Mouse (Mus musculus) T-helper 2 cell (primary cell): ENCODE results near the gene Emp2.

Experiments
- in situ Hi-C: fragments of 300-600 bp; cut with MboI, MseI; formaldehyde crosslinking; loops from one replicate; pipeline ENCODE4 v1.15.1; 2025; ENCODE audit warnings: high pct_unique_total_duplicates

Emp2 gene

GRCm38 (mm10) chr16:10313646-10314088 lies at the start of gene Emp2:
Gene Emp2, minus strand, starts transcription at chr16:10313968.
- in situ Hi-C loops, result no loop called here

GRCm38 (mm10) chr16:10363061-10363460 lies 49.3 kb upstream of the Emp2 start:
- in situ Hi-C loops, result no loop called here

DNA sequence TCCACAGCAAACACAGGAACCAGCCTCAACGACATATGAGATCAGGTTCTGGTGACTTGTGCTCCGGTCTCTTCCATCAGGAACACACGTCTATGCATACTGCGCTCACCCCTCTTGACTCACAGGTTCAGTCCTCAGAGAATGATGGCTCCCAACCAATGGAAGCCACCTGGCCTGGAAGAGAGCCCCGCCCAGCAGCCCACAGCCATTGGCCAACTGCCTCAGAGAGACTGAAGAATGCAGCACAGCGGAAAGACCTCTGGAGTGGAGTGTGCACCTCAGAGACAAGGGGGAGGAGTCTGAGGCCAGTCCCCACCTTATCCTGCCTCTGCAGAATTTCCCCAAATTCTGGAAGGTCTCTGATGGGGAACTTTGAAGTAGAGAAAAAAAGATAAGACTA lies 45.5 kb upstream of the Emp2 start:
- in situ Hi-C loops, result no loop called here

DNA sequence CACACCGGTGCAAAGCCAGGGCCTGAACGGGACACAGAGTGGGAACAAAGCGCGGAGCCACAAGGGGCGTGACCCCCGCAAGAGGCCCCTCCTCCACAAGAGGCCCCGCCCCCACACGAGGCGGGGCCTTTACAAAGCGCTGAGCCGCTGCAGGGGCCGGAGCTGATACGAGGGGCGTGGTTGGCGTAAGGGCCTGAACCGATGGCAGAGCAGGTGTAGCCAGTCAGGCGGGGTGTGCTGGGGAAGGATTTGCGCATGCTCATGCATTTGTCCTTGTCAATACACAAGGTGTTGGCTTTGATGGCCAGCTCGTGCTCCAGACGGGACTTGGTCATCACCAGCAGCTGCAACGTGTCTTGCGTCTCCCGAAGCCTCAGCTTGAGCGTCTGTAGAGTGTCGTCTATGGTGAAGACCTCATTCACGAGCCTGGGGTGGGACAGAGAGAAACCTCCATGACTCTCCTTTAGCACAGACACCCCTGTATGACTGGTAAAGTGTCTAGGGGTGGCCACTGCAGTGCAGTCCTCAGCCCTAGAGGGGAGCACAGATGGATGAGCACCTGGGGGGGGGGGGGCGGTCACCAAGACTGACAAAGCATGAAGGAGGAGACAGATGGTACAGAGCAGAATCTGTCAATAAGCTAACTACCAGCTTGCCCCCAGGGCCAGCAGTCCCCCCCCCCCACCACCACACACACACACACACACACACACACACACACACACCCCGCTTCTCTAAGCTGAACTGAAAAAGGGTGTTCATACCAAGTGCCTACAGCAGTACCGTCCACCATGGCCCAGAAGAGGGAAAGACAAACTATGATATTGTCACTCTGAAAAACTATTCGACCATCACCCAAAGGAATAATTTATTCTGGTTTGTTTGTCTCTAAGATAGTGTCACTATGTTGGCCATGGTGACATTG lies 44.5 kb upstream of the Emp2 start:
- in situ Hi-C loops, result no loop called here

GRCm38 (mm10) chr16:10355004-10355403 lies 41.2 kb upstream of the Emp2 start:
- in situ Hi-C loops, result no loop called here

- in situ Hi-C loops, result loop anchor here (5.0 kb wide), 1 partner anchor 36 kb away; no protein-coding TSS in a partner anchor
Observed at GRCm38 (mm10) chr16:10351050-10351636, 37.4 kb upstream of the Emp2 start.

DNA sequence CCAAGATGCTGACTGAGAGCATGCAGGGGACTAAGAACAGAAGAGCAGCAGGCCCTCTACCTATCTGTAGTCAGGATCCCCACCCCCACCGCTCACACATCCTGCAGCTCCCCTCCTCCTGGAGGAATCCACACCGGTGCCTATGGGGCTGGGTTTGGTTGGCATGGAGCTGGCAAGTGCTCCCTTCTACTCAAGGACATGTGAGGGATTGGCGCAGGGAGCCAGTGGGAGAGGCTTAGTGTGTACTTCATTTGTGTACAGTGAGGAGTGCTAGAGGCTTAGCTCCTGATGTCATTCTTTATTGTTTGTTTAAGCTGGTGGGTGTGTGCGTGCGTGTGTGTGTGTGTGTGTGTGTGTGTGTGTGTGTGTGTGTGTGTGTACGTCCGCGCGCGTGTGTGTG lies 36.1 kb upstream of the Emp2 start:
- in situ Hi-C loops, result loop anchor here (5.0 kb wide), 1 partner anchor 37 kb away; no protein-coding TSS in a partner anchor

GRCm38 (mm10) chr16:10349436-10349835 lies 35.7 kb upstream of the Emp2 start:
- in situ Hi-C loops, result no loop called here

DNA sequence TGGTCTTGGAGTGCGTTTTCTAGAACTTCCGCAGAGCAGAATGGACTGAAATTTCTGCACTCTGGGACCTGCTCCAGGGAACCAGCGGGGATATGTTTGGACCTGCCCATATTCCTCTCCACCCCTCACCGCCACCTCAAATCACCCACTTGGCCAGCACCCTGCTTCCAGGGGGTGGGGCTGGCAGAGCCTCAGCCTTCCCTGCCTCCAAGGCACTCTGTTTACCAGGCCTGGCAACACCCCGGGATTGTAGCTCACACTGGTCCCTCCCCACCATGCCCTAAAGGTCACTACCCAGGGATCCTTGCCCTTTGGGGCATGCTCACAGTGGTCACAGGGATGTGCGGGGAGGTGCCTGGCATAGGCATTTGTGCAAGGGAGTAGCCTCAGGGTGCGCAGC lies 33.8 kb upstream of the Emp2 start:
- in situ Hi-C loops, result no loop called here

GRCm38 (mm10) chr16:10341110-10341509 lies 27.3 kb upstream of the Emp2 start:
- in situ Hi-C loops, result no loop called here

- in situ Hi-C loops, result no loop called here
Observed at GRCm38 (mm10) chr16:10339930-10340329, 26.2 kb upstream of the Emp2 start.

- in situ Hi-C loops, result no loop called here
Observed at GRCm38 (mm10) chr16:10338601-10339000, 24.8 kb upstream of the Emp2 start.

- in situ Hi-C loops, result no loop called here
Observed at GRCm38 (mm10) chr16:10337422-10338197, 23.8 kb upstream of the Emp2 start.

GRCm38 (mm10) chr16:10336454-10337421 lies 23.0 kb upstream of the Emp2 start:
- in situ Hi-C loops, result no loop called here

DNA sequence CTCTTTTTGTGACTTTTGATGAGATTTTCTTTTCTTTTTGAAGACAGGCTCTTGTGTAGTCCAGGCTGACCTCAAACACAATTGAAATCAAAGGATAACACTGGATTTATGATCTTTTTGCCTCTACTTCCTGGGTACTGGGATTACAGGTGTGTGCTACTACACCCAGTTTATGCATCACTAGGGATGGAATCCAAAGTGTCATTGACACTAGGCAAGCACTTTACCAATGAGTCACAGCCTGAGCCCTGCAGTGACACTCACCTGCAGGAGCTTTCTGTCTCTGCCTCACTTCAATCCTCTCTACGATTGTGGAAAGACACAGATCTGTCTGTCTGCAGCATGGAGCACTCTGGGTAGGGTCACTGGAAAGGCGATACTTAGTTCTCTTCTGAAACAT lies 22.2 kb upstream of the Emp2 start:
- in situ Hi-C loops, result no loop called here

GRCm38 (mm10) chr16:10332732-10333131 lies 19.0 kb upstream of the Emp2 start:
- in situ Hi-C loops, result no loop called here

- in situ Hi-C loops, result no loop called here
Observed at GRCm38 (mm10) chr16:10330586-10331495, 17.1 kb upstream of the Emp2 start.

DNA sequence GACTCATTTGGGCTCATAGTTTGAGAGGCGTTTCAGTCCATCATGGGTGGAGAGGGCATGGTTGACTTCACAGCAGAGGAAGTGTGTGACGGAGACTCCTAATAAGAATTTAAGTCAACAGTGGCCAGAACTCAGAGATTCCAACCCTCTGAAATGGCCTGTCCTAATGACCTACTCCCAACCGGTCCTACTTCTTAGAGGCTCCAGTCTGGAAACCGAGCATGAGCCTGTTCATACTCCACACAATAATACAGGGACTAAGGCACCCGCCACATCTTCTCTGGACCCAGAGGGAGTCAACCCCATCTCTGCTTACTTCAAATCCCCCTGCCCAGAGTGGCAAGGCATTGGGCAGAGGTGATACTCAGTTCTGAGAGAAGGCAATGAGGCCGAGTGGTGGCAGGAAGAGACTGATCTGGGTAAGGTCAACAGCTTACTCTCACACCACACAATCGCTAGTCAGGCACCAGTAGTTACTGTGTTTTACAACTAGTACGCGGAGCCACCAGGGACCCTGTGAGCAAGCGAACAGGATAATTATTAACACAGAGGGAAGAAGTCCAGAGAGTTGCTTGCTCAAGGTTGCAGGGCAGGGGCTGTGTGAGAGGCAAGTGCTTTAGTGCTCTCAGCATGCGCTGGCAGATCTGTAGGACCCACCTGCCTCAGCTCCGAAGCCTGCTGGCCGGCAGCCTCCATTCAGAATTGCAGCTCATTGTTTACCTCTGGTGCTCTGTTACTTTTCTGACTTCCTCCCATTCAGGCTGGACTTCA lies 14.0 kb upstream of the Emp2 start:
- in situ Hi-C loops, result no loop called here

DNA sequence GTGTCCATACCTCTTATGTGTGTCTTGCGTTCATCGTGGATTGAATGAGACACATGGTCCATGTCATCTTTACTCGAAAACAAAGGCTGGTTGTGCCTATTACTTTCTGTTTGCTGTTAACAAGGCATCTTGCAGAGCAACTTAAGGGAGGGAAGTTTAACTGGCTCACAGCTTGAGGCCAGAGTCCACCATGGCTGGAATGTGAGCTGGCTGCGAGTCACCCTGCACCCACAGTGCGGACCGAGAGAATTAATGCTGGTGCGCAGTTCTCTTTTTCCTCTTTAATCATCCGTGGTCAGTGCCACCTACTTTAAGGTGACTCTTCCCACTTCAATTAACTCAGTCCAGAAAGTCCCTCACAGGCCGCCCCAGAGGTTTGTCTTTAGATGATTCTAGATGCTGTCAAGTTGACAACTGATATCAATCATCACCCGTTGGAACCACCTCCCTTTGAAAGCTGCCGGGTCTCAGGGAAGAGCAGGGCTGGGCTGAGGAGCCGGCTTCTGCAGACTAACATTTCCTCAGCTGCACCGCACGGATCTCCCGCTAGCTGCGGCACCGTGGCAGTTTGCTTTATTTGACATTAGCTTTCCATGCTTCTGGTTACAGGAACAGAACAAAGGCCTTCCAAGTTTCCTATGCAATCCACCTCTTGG lies 6.3 kb upstream of the Emp2 start:
- in situ Hi-C loops, result no loop called here
